Mouse (Mus musculus): Measurements from ENCODE around the gene Tmem106b. TPM values are rescaled to one million over a fixed set of nuclear protein-coding genes. Genes with fewer than 3 reads are reported as not detected.

Gene Tmem106b
- polyA plus RNA-seq (2015; fragmentation: Nextera tagmentation; extraction: Ambion mirVana), result 37.9 and 42.4 TPM in 2 replicates

DNA sequence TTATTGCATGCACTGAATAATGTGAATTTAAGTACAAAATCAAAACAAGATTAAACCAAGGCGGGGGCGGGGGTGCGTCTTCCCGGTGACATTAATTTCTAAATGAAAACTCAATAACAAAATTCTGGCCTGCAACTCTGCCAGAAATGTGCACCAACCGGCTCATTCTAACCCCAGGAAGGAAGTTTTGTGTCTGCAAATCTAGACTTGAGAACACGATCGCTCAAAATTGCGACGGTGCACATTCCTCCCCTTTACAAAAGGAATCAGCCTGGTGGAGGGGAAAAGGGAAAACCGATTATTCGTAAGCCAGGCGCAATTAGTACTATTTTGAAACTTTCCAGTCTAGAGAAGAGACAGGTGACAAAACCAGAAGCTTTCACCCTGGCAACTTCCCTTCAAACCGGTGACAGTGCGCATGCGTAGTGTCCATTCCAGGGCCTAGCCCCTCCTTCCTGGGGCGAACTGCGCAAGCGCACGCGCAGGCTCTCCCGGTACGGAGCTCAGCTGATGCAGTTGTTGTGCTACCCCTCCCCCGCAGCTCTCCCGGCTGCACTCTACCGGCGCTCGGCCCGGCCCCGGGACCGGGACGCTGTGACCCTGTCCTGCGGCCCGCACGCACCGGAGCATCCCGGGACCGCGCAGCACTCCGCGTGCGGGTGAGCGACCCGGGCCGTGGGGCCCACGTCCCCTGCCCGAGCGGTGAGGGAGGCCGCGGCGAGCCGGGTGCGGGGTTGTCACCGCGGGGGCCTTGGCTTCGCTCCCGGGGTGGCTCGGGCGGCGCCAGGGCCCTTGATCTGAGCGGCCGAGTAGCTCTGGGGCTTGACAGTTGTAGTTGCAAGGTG, at the start of gene Tmem106b:
TSS of gene Tmem106b (plus strand) at position 458 of the 845 bp plus-strand sequence.
- 4% methylated on average over 61 of the region's 61 CpGs for WGBS
- no peaks in the 10 kb centered on the region for H3K9me3 ChIP-seq

DNA sequence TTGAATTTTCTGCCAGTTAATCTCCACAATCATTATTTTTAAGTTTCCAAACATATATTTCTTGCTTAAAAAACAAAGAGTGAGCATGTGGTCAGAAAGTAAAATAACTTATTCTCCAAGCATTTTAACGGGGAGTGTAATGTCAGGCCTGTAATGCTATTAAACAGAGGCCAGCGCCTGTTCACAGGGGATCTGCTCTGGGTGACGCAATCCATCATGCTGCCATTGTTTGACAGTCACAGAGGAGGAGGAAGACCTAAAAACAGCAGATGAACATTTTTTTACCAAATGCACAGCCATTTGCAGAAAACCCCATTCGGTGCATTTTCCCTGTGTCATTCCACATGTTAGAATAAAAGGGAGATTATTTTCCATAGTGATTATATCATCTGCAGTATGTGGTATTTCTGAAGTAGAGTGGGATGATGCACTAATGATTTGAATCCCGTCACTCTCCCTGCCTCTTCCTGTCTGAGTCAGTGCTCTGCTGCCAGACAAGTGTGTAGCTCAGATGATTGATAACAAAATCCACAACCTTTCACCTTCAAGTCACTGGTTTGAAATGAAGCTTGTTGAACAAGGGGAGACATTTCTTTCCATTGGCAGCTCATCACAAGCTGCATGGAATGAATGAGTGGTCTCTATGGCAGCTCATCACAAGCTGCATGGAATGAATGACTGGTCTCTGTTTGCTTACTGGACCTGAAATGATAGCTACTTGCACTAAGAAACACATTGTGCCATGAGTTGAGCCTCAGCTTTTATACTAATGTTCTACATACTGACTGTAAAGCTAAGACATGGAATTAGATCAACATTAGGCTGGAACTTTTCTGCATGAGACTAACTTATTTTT, 48.1 kb upstream of the Tmem106b start:
- no peak overlapping the region for H3K9ac ChIP-seq
- no peaks in the 10 kb centered on the region for H3K36me3 ChIP-seq
- ATAC-seq (ENCODE audit: low read depth), result no peak
- WGBS, result 19% methylated on average over 5 of the region's 5 CpGs
- no peaks in the 10 kb centered on the region for H3K27me3 ChIP-seq
- no peak overlapping the region for H3K4me2 ChIP-seq
- no peaks in the 10 kb centered on the region; the same call in 1 of the 2 replicates for H3K4me1 ChIP-seq (replicated peaks)
- no peaks in the 10 kb centered on the region for H3K9me3 ChIP-seq
- H3K27ac ChIP-seq (replicated peaks), result no peak overlapping the region
- no peak overlapping the region for H3K4me3 ChIP-seq

More for the DNA sequence above, at the start of gene Tmem106b:
- Histone ChIP-seq H3K9ac (peak within 1 kb of the TSS; percentile 97), H3K4me2 (peak within 1 kb of the TSS; percentile 76), H3K36me3 (peaks cover 27% of the 10 kb centered on the region), H3K4me1 (replicated peaks) (peaks cover 14% of the 10 kb centered on the region), H3K4me3 (peak within 1 kb of the TSS; percentile 85), H3K27me3 (no peaks in the 10 kb centered on the region), H3K27ac (replicated peaks) (peak within 1 kb of the TSS; percentile 88)
- ATAC-seq (ENCODE audit: low read depth), result peak; percentile 100

DNA sequence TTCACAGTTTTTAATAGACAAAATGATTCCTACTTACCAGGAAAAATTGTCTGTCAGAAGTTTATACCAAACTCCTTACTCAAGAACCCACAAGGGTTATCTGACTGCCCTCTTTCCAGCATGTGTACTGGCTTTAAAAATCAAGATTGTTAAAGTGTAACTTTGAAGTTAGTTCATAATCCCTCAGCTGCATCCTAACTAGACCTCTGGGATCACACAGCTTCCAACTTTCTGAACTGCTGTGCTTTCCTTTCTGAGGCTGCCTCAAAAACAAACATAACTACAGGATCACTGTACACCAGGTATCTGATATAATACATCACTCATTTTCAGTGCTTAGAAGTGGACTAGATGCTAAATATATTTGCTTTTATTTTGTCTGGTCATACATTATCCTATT, 39.0 kb upstream of the Tmem106b start:
- no peaks in the 10 kb centered on the region for H3K4me1 ChIP-seq (replicated peaks)
- no peaks in the 10 kb centered on the region for H3K36me3 ChIP-seq
- H3K4me3 ChIP-seq, result no peak overlapping the region
- no peak for ATAC-seq (ENCODE audit: low read depth)
- no peaks in the 10 kb centered on the region for H3K9me3 ChIP-seq
- no peak overlapping the region for H3K4me2 ChIP-seq
- H3K27me3 ChIP-seq, result no peaks in the 10 kb centered on the region
- H3K9ac ChIP-seq, result no peak overlapping the region
- H3K27ac ChIP-seq (replicated peaks), result no peak overlapping the region

DNA sequence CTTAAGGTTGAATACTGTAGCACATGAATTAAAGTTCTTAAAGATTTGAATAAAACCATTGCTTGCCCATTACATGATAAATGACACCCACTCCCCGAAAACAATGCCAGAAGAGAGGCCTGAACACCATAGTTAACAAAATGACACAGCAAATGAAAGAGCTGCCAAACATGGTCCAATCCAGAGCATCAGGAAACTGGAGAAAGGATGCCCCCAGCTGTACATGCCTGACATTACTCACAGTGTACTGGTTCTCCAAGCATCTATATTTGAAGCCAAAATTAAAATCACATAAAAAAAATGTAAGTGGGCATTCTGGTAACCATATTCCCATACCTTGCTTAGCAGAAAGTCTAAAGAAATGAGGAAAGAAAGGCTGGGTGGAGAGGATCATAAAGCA, 38.6 kb upstream of the Tmem106b start:
- H3K27me3 ChIP-seq, result no peaks in the 10 kb centered on the region
- no peak overlapping the region for H3K4me2 ChIP-seq
- no peak overlapping the region for H3K9ac ChIP-seq
- H3K9me3 ChIP-seq, result no peaks in the 10 kb centered on the region
- H3K36me3 ChIP-seq, result no peaks in the 10 kb centered on the region
- H3K4me1 ChIP-seq (replicated peaks), result no peaks in the 10 kb centered on the region
- H3K4me3 ChIP-seq, result no peak overlapping the region
- H3K27ac ChIP-seq (replicated peaks), result no peak overlapping the region
- WGBS, result 41% methylated on average over 1 of the region's 1 CpGs
- peak; percentile 61; the same call in 1 of the 2 replicates for ATAC-seq (ENCODE audit: low read depth)

DNA sequence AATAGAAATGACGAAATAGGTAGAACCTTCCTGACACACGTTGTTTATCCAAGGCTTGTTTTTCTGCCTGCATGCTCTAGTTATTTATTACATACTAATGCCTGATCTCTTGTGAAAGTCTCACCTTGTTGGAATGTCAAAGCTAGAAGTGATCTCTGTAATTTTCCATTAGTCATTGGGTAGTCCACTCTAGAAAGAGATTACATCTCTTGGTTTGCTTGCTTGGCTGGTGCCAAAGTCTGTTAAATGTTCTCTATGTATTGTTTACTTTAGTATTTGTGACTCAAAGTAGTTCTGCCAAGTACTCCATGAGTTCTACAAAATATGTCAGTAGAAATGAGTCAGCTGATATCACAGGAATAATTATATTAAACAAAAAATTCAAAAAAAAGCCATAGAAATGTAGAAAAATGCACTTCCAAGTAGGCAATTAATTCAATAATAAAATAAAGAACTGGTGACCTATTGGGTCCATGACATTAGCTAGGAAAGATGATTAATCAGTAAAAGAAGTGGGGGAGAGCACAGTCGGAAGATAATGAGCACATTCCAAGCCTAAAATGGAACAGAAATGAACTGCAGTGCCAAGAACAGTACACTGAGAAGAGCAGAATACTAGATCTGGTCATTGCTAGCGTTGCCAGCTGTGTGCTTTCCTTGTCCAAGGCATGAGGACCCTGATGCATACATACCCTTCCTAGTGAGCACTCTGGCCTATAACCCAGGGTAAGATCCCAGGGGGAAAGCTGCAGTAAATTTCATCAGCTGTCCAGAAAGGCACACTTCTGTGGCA, 17.0 kb upstream of the Tmem106b start:
- WGBS, result 88% methylated on average over 4 of the region's 4 CpGs
- Histone ChIP-seq H3K4me3 (no peak overlapping the region), H3K4me1 (replicated peaks) (no peaks in the 10 kb centered on the region), H3K27ac (replicated peaks) (no peak overlapping the region), H3K36me3 (no peaks in the 10 kb centered on the region), H3K9ac (no peak overlapping the region), H3K9me3 (no peaks in the 10 kb centered on the region), H3K27me3 (no peaks in the 10 kb centered on the region), H3K4me2 (no peak overlapping the region)
- ATAC-seq (ENCODE audit: low read depth), result no peak

DNA sequence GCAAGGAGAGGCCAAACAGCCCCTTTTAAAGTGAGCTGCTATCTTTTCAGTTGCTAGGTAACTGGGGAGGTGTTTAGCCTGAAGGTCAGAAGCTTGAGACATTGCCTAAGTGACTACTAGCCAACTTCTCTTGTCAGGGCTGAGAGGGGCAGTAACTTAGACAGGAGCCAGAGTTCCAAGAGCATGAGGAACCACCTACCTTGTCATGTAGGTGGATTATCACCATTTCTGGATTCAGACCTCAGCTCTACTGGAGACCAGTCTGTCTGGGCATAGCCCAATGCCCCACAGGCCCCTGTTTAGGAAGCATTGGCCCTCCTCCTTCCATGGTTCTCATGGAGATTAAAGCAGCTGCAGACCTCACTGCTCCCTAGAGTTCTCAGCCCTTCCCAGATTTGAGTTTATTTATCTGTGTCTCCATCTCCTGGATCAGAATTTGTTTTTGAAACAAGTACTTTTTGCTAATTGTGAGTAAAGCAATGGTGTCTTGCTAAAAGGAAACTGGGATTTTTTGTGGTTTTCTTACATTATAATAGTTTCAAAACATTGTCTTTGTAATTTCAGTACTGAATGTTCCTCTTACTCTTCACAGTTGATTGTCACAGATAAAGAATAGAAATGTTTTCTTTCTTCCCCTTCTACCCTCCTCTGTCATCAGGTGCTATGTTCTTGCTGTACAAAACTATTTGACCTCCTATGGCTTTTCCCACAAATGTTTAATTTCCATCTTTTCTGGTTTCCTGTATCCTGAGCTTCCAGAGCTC, 8.1 kb upstream of the Tmem106b start:
- Histone ChIP-seq H3K27me3 (no peaks in the 10 kb centered on the region), H3K9ac (no peak overlapping the region), H3K4me2 (no peak overlapping the region), H3K4me3 (no peak overlapping the region), H3K4me1 (replicated peaks) (no peaks in the 10 kb centered on the region), H3K27ac (replicated peaks) (no peak overlapping the region), H3K9me3 (no peaks in the 10 kb centered on the region), H3K36me3 (no peaks in the 10 kb centered on the region)
- no peak for ATAC-seq (ENCODE audit: low read depth)

DNA sequence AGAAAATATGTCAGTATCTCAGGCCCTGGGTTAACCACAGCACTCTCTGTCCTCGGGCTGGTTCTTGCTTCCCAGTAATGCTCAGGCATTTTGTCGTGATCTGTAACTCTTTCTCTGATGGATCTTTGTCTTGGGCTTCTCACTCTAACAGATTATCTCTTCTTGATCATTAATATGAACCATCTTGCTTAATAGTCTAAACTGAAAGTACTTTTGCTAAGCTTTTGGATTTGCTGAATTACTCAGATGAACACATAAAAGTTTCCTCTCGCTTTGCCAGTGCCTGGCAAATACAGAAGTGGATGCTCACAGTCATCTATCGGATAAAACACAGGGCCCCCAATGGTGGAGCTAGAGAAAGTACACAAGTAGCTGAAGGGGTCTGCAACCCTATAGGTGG, 7.5 kb upstream of the Tmem106b start:
- Histone ChIP-seq H3K9me3 (no peaks in the 10 kb centered on the region), H3K9ac (no peak overlapping the region), H3K27ac (replicated peaks) (no peak overlapping the region), H3K4me1 (replicated peaks) (no peaks in the 10 kb centered on the region), H3K4me3 (no peak overlapping the region), H3K36me3 (no peaks in the 10 kb centered on the region), H3K4me2 (no peak overlapping the region), H3K27me3 (no peaks in the 10 kb centered on the region)
- 84% methylated on average over 4 of the region's 4 CpGs for WGBS
- ATAC-seq (ENCODE audit: low read depth), result no peak

DNA sequence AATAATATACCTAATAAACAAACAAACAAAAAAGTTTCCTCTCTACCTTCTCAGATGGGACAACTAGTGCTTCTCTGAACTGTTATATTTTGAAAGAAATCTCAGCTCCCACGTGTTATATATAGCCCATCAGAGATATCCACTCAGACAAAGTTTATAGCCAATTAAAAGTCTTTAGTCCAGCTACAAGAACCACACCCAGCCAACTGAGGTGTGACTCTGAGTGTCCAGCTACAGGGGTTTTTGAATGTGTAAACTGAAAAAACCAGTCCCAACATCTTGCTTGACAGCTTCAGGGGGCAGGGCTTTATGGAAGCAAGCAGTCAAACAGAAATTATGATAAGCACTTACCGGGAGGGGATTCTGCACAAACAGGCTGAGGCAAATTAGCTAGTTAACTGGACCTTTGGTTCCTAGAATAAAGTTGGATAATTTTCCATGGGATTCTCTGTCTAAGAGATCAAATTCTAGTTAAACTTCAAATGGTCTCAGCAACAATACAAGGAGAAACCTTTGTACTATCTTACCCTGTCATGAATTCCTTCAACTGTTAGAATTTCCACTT, 6.8 kb upstream of the Tmem106b start:
- WGBS, result 82% methylated on average over 2 of the region's 2 CpGs
- ATAC-seq (ENCODE audit: low read depth), result no peak

DNA sequence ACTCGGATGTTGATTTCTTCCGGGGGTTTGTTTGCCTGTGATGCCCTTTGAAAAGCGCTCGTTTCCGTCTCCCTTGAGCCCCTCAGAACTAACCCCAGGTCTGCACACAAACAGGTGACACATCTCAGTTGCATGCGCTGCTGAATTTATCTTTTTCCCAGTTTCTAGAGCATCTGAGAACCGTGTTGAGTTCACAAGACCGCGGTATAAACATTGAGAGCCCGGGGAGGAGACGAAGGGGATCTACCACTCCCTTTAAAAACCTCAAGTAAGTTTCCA, 527 bp downstream of the Tmem106b start:
- ATAC-seq (ENCODE audit: low read depth), result no peak; the same call in 1 of the 2 replicates
- Histone ChIP-seq H3K4me2 (peak overlapping the region; percentile 76), H3K27me3 (no peaks in the 10 kb centered on the region), H3K9ac (peak overlapping the region; percentile 97), H3K9me3 (no peaks in the 10 kb centered on the region), H3K4me3 (peak overlapping the region; percentile 85), H3K36me3 (peaks cover 32% of the 10 kb centered on the region), H3K27ac (replicated peaks) (peak overlapping the region; percentile 88; the same call in 1 of the 2 replicates), H3K4me1 (replicated peaks) (peaks cover 14% of the 10 kb centered on the region)
- WGBS, result 2% methylated on average over 11 of the region's 11 CpGs

More for the DNA sequence above, 6.8 kb upstream of the Tmem106b start:
- H3K36me3 ChIP-seq, result no peaks in the 10 kb centered on the region
- no peaks in the 10 kb centered on the region for H3K4me1 ChIP-seq (replicated peaks)
- no peak overlapping the region for H3K4me2 ChIP-seq
- no peak overlapping the region for H3K4me3 ChIP-seq
- H3K9ac ChIP-seq, result no peak overlapping the region
- no peaks in the 10 kb centered on the region for H3K9me3 ChIP-seq
- no peak overlapping the region for H3K27ac ChIP-seq (replicated peaks)
- no peaks in the 10 kb centered on the region for H3K27me3 ChIP-seq

DNA sequence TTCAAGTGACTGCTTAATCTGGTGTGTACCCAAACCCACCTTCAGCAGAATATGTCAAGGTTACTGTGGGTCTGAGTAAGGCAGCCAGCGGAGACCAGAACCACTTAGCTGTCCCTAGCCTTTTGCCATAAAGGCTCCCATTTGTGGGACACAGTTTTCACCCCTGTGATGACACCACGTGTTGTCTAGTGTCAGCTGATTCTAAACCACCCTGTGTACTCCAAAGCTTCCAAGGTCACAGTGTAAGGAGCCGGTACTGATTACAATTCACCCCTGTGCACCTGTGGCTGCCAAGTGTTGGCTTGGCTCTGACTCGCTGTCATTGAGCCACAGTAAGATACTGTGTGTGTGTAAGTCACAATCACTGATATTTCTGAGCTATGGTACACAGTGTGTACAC, 926 bp downstream of the Tmem106b start:
- ATAC-seq (ENCODE audit: low read depth), result peak; percentile 9; the same call in 1 of the 2 replicates
- Histone ChIP-seq H3K9me3 (no peaks in the 10 kb centered on the region), H3K27me3 (no peaks in the 10 kb centered on the region), H3K9ac (peak overlapping the region; percentile 97), H3K4me3 (peak overlapping the region; percentile 85), H3K4me1 (replicated peaks) (peaks cover 14% of the 10 kb centered on the region), H3K27ac (replicated peaks) (0 out of 2 replicates have a peak overlapping the region, but pooled peaks have one; percentile 88), H3K4me2 (peak overlapping the region; percentile 76), H3K36me3 (peaks cover 36% of the 10 kb centered on the region)
- 50% methylated on average over 4 of the region's 4 CpGs for WGBS

DNA sequence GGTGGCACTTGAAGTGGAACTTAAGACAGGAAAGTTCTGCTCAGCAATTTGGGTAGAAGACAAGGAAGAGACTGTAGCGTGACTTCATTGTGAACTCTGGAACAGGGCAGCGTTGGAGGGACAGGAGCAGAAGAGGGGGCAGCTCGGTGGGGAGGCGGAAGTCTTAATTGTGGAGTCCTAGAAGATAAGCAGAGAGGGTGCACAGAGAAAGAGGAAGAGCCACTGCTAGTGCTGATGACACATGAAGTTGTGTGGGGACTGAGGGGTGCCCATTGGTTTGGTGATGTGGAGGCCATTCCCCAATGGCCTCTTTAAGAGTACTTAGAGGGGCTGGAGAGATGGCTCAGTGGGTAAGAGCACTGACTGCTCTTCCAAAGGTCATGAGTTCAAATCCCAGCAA, 3.5 kb downstream of the Tmem106b start:
- Histone ChIP-seq H3K36me3 (peaks cover 56% of the 10 kb centered on the region), H3K9ac (no peak overlapping the region), H3K27ac (replicated peaks) (no peak overlapping the region), H3K4me1 (replicated peaks) (peaks cover 14% of the 10 kb centered on the region), H3K4me3 (no peak overlapping the region), H3K9me3 (no peaks in the 10 kb centered on the region), H3K4me2 (no peak overlapping the region), H3K27me3 (no peaks in the 10 kb centered on the region)
- no peak for ATAC-seq (ENCODE audit: low read depth)
- whole genome bisulfite sequencing, result 94% methylated on average over 4 of the region's 4 CpGs
